Mouse (Mus musculus) C2C12 (cell line): ENCODE results near the gene Sema7a. TPM values are rescaled to one million over a fixed set of nuclear protein-coding genes. Genes with fewer than 3 reads are reported as not detected.

Experiments
- H3K27me3 ChIP-seq: one replicate; pipeline ENCODE4 v1.6.1; 2011; ENCODE audit not compliant: control insufficient read depth, insufficient read depth, insufficient read length
- H3K36me3 ChIP-seq: one replicate; pipeline ENCODE4 v1.6.1; 2011; ENCODE audit not compliant: control insufficient read depth, insufficient read depth
- H3K4me3 ChIP-seq: one replicate; pipeline ENCODE4 v1.5.1; 2011; ENCODE audit warnings: mild to moderate bottlenecking, control low read depth; ENCODE audit not compliant: poor library complexity, insufficient read depth, severe bottlenecking
- H3K79me2 ChIP-seq: one replicate; pipeline ENCODE4 v1.6.1; 2011; ENCODE audit not compliant: control insufficient read depth, insufficient read depth
- H3K79me3 ChIP-seq: one replicate; pipeline ENCODE4 v1.6.1; 2011; ENCODE audit warnings: low read depth, control low read depth
- H3ac ChIP-seq: one replicate; pipeline ENCODE3; 2011; ENCODE audit warnings: low read depth; ENCODE audit not compliant: control insufficient read depth, insufficient read length
- CEBPB ChIP-seq: IDR thresholded peaks from one replicate; pipeline ENCODE4 v1.6.1; 2011; ENCODE audit warnings: low read depth, mild to moderate bottlenecking, control low read depth, moderate library complexity
- CTCF ChIP-seq: IDR thresholded peaks from one replicate; pipeline ENCODE4 v1.5.1; 2011; ENCODE audit not compliant: control insufficient read depth, insufficient read depth, insufficient read length
- FOSL1 ChIP-seq: IDR thresholded peaks from one replicate; pipeline ENCODE4 v1.8.0; 2011; ENCODE audit warnings: mild to moderate bottlenecking, low read length; ENCODE audit not compliant: poor library complexity, insufficient read depth, severe bottlenecking
- MAX ChIP-seq: IDR thresholded peaks from one replicate; pipeline ENCODE4 v1.6.1; 2011; ENCODE audit warnings: mild to moderate bottlenecking, control low read depth
- MYOD1 ChIP-seq: IDR thresholded peaks from one replicate; pipeline ENCODE4 v1.6.1; 2011; ENCODE audit warnings: low read depth; ENCODE audit not compliant: control insufficient read depth, insufficient read length
- MYOG ChIP-seq: IDR thresholded peaks from one replicate; pipeline ENCODE4 v1.6.1; 2011; ENCODE audit not compliant: control insufficient read depth, insufficient read length; ENCODE audit errors: extremely low read depth
- USF1 ChIP-seq: IDR thresholded peaks from one replicate; pipeline ENCODE4 v1.6.1; 2011; ENCODE audit warnings: low read depth, mild to moderate bottlenecking, control low read depth, moderate library complexity
- polyA plus RNA-seq: library from polyadenylated mRNA; unstranded; fragments of >200 nt; fragmentation: generic; extraction: Trizol; gene quantifications from one replicate; pipeline ENCODE4 v1.2.1, GENCODE M21; 2012; ENCODE audit warnings: missing spikeins

Sema7a gene
- polyA plus RNA-seq, 1 experiment = 53.8 TPM

DNA sequence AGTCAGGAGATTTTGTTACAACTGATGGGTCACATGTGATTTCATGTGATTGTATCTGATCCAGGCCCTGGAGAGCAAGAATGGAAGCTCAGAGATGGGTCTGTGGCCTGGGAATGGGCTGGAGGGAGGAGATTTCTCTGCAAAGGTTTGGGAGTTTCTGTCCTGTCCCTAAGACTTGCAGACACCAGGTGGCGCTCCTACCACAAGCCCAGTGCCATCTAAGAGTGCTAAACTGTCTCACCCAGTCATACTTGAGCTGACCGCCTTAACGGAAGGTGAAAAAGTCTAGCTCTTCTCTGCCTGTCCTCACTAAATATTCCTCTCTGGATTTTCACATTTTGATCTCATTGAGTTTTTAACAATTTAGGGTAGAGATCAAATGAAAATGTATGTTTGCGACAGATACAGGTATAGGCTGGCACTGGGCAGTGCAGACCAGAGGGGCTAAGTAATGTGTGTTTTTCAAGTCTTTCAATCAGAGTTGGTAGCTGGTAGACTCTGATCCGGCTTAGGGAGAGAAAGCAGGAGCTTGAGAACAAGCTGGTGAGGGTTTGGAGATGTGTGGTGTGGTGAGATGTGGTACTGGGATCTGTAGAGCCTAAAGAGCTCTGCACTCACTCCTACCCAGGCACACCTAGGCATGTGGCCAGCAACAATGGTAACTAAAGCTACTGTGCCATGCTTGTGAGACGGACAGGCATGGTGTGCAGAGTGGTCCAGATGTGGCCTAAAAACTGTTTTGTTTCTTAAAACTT is 4.1 kb upstream of the Sema7a start:
- no peak overlapping the region for H3K4me3 ChIP-seq
- H3K36me3 ChIP-seq = no peaks in the 10 kb centered on the region
- H3K79me3 ChIP-seq = peaks cover 5% of the 10 kb centered on the region
- no peak overlapping the region for H3ac ChIP-seq
- TF ChIP-seq FOSL1 (no peak), MAX (no peak), CTCF (peak; percentile 81)
- no peaks in the 10 kb centered on the region for H3K27me3 ChIP-seq
- peaks cover 20% of the 10 kb centered on the region for H3K79me2 ChIP-seq

GRCm38 (mm10) chr9:57937171-57937570 is 2.7 kb upstream of the Sema7a start:
- TF ChIP-seq USF1 = no peak
- TF ChIP-seq CTCF = no peak
- no peak for TF ChIP-seq MYOD1

GRCm38 (mm10) chr9:57937651-57938050 is 2.3 kb upstream of the Sema7a start:
- Histone ChIP-seq H3K36me3 (no peaks in the 10 kb centered on the region), H3K79me3 (peaks cover 23% of the 10 kb centered on the region), H3ac (peak overlapping the region; percentile 25), H3K79me2 (peaks cover 38% of the 10 kb centered on the region), H3K4me3 (no peak overlapping the region), H3K27me3 (no peaks in the 10 kb centered on the region)
- TF ChIP-seq FOSL1 (no peak), CEBPB (no peak), MYOG (no peak), MAX (no peak), USF1 (no peak), CTCF (no peak), MYOD1 (no peak)

More at GRCm38 (mm10) chr9:57937171-57937570, 2.7 kb upstream of the Sema7a start:
- Histone ChIP-seq H3K36me3 (no peaks in the 10 kb centered on the region), H3ac (no peak overlapping the region), H3K79me2 (peaks cover 33% of the 10 kb centered on the region), H3K79me3 (peaks cover 19% of the 10 kb centered on the region), H3K27me3 (no peaks in the 10 kb centered on the region), H3K4me3 (no peak overlapping the region)

GRCm38 (mm10) chr9:57938225-57939055 is 1.5 kb upstream of the Sema7a start:
- Histone ChIP-seq H3ac (peak overlapping the region; percentile 38), H3K36me3 (peaks cover 1% of the 10 kb centered on the region), H3K27me3 (no peaks in the 10 kb centered on the region), H3K79me2 (peaks cover 46% of the 10 kb centered on the region), H3K79me3 (peaks cover 31% of the 10 kb centered on the region), H3K4me3 (peak overlapping the region; percentile 71)
- TF ChIP-seq USF1 (no peak), FOSL1 (peak; percentile 16), MAX (peak; percentile 69)

GRCm38 (mm10) chr9:57940349-57940794 is 460 bp downstream of the Sema7a start:
- Histone ChIP-seq H3ac (peak overlapping the region; percentile 83), H3K36me3 (peaks cover 9% of the 10 kb centered on the region), H3K79me2 (peaks cover 65% of the 10 kb centered on the region), H3K27me3 (no peaks in the 10 kb centered on the region), H3K79me3 (peaks cover 51% of the 10 kb centered on the region), H3K4me3 (peak overlapping the region; percentile 71)
- TF ChIP-seq CTCF (no peak), MYOG (no peak), CEBPB (no peak), MYOD1 (no peak), MAX (no peak), FOSL1 (no peak), USF1 (no peak)
